Mouse (Mus musculus): ENCODE results near the gene Rprd2. TPM values are rescaled to one million over a fixed set of nuclear protein-coding genes. Genes with fewer than 3 reads are reported as not detected.

The Rprd2 gene
- polyA plus RNA-seq, 1 experiment from 2014 or later, result 24.9 TPM

DNA sequence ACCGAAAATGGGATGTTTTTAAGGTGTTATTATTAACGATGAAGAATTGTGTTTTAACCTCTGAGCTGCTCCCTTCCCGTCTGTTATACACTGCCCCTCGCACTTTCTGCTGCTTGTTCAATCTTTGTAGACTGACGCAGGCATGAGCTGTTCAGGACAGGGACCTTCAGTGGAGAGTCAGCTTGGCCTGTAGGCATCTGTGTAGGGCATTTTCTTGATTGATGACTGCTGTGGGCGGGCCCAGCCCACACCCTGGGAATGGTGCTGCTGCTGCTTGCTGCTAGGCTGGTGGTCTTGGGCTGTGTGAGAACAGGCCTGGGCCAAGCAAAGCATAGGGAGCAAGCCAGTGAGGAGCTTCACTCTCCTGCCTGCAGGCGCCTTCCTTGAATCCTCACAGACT lies 88.2 kb downstream of the Rprd2 start:
- H3K27me3 ChIP-seq (ENCODE audit: control insufficient read depth, insufficient read depth, low read length), result no peaks in the 10 kb centered on the region
- no peak overlapping the region for H3K4me3 ChIP-seq (ENCODE audit: low read depth, low read length)
- WGBS, result 55% methylated on average over 7 of the region's 7 CpGs
- 0 out of 2 replicates have a peak, but pooled peaks cover 8% of the 10 kb centered on the region for H3K4me1 ChIP-seq (ENCODE audit: control insufficient read depth, insufficient read depth, low read length)
- no peaks in the 10 kb centered on the region for H3K9me3 ChIP-seq (ENCODE audit: control insufficient read depth, low read depth, low read length)
- 0 out of 2 replicates have a peak, but pooled peaks cover 2% of the 10 kb centered on the region for H3K36me3 ChIP-seq (ENCODE audit: control insufficient read depth, insufficient read depth, low read length)
- no peak overlapping the region for H3K4me2 ChIP-seq (replicated peaks; ENCODE audit: low read depth, low read length)
- no peak overlapping the region for H3K27ac ChIP-seq (ENCODE audit: low read length)
- H3K9ac ChIP-seq (replicated peaks; ENCODE audit: low read depth, low read length), result no peak overlapping the region
- ATAC-seq (ENCODE audit: insufficient number of reproducible peaks, insufficient read depth, low FRiP score, low read depth), result no peak

DNA sequence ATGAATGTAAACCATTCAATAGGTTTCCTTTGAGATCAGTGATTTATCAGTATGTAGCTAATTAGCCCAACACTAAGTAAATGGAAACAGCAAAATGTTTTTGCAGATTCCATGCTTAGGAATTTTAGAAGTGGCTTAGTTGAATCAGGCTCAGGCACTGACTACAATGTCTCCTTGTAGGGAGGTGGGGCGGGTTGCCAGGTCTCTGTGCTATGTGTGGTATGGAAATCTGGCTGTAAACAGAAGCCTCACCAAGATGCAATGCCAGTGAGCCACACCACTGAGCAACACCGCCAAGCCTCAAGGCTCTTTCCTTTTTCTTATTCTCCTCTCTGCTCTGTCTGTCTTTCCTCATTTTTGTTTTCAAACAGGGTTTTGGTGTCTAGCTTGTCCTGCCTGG lies 89.8 kb downstream of the Rprd2 start:
- Histone ChIP-seq H3K27me3 (ENCODE audit: control insufficient read depth, insufficient read depth, low read length) (no peaks in the 10 kb centered on the region), H3K27ac (ENCODE audit: low read length) (no peak overlapping the region), H3K4me3 (ENCODE audit: low read depth, low read length) (no peak overlapping the region), H3K36me3 (ENCODE audit: control insufficient read depth, insufficient read depth, low read length) (no peaks in the 10 kb centered on the region), H3K9me3 (ENCODE audit: control insufficient read depth, low read depth, low read length) (no peaks in the 10 kb centered on the region), H3K4me2 (replicated peaks; ENCODE audit: low read depth, low read length) (no peak overlapping the region), H3K4me1 (ENCODE audit: control insufficient read depth, insufficient read depth, low read length) (0 out of 2 replicates have a peak, but pooled peaks cover 6% of the 10 kb centered on the region), H3K9ac (replicated peaks; ENCODE audit: low read depth, low read length) (no peak overlapping the region)
- WGBS, result 84% methylated on average over 2 of the region's 2 CpGs
- no peak for ATAC-seq (ENCODE audit: insufficient number of reproducible peaks, insufficient read depth, low FRiP score, low read depth)

DNA sequence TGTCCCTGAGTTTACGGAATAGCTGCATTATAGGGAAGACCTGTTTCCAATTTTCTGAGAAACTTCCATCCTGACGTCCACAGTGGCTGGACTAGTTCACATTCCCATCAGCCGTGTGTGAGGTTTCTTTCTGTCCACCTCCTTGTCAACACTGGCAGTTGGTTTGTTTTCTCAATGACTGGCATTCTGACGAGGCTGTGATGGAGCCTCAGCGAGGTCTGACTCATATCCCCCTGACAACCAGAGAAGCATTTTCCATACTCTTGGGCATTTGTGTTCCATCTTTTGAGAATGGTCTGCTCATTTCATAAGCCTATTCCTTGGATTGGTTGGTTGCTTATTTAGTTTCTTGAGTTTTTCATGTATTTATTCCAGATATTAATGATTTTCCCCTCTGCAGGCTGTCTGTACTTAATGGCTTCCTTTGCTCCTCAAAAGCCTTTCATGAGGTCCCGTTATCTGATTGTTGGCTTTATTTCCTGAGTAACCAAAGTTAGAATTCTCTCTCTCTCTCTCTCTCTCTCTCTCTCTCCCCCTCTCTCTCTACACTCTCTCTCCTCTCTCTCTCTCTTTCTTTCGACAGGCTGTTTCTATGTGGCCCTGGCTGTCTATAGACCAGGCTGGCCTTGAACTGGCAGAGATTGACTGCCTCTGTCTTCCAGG lies 91.8 kb downstream of the Rprd2 start:
- no peak overlapping the region for H3K9ac ChIP-seq (replicated peaks; ENCODE audit: low read depth, low read length)
- no peak for ATAC-seq (ENCODE audit: insufficient number of reproducible peaks, insufficient read depth, low FRiP score, low read depth)
- H3K4me2 ChIP-seq (replicated peaks; ENCODE audit: low read depth, low read length), result no peak overlapping the region
- no peaks in the 10 kb centered on the region for H3K9me3 ChIP-seq (ENCODE audit: control insufficient read depth, low read depth, low read length)
- no peaks in the 10 kb centered on the region for H3K36me3 ChIP-seq (ENCODE audit: control insufficient read depth, insufficient read depth, low read length)
- WGBS, result 50% methylated on average over 7 of the region's 7 CpGs
- no peak overlapping the region for H3K4me3 ChIP-seq (ENCODE audit: low read depth, low read length)
- no peak overlapping the region for H3K27ac ChIP-seq (ENCODE audit: low read length)
- H3K4me1 ChIP-seq (ENCODE audit: control insufficient read depth, insufficient read depth, low read length), result 0 out of 2 replicates have a peak, but pooled peaks cover 2% of the 10 kb centered on the region
- H3K27me3 ChIP-seq (ENCODE audit: control insufficient read depth, insufficient read depth, low read length), result no peaks in the 10 kb centered on the region

DNA sequence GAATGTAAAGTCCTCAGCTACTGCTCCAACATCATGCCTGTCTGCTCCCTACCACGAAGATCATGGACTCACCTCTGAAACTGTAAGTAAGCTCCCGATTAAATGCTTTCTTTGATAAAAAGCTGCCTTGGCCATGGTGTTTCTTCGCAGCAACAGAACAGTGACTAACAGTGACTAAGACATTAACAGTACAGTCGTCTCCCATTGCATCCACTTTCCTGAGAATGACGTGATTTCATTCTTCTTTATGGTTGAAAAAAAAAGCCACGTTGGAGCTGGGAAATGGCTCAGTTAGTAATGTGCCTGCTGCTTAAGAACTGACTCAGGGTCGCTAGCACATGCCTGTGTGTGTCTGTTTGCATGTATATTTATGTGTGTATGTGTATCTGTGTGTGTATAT lies 92.8 kb downstream of the Rprd2 start:
- no peak for ATAC-seq (ENCODE audit: insufficient number of reproducible peaks, insufficient read depth, low FRiP score, low read depth)
- no peak overlapping the region for H3K4me2 ChIP-seq (replicated peaks; ENCODE audit: low read depth, low read length)
- 81% methylated on average over 7 of the region's 7 CpGs for WGBS

DNA sequence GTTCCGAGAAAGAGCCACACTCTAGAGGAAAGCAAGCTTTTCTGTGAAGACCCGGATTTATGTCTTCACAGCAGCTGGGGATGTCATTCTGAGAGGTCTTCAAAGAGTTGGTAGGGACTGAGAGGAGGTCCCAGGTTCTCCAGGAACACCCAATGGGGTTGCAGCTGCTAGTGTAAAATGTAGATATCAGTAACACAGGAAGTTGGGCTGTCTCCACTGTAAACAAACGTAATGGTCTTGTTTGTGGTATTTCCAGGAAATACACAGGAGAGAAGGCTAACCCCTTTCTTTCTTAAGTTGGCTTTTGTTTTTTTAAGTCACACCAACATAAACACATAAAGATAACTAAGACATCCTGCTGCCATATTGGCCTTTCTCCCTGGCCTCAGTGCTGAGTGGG lies 96.3 kb downstream of the Rprd2 start:
- H3K27me3 ChIP-seq (ENCODE audit: control insufficient read depth, insufficient read depth, low read length), result no peaks in the 10 kb centered on the region
- no peaks in the 10 kb centered on the region for H3K4me1 ChIP-seq (ENCODE audit: control insufficient read depth, insufficient read depth, low read length)
- H3K4me3 ChIP-seq (ENCODE audit: low read depth, low read length), result no peak overlapping the region
- WGBS, result 64% methylated on average over 3 of the region's 3 CpGs
- no peaks in the 10 kb centered on the region for H3K36me3 ChIP-seq (ENCODE audit: control insufficient read depth, insufficient read depth, low read length)
- H3K27ac ChIP-seq (ENCODE audit: low read length), result no peak overlapping the region
- H3K4me2 ChIP-seq (replicated peaks; ENCODE audit: low read depth, low read length), result no peak overlapping the region
- H3K9ac ChIP-seq (replicated peaks; ENCODE audit: low read depth, low read length), result no peak overlapping the region
- H3K9me3 ChIP-seq (ENCODE audit: control insufficient read depth, low read depth, low read length), result no peaks in the 10 kb centered on the region
- no peak for ATAC-seq (ENCODE audit: insufficient number of reproducible peaks, insufficient read depth, low FRiP score, low read depth)

More for the DNA sequence above, 92.8 kb downstream of the Rprd2 start:
- H3K27me3 ChIP-seq (ENCODE audit: control insufficient read depth, insufficient read depth, low read length), result no peaks in the 10 kb centered on the region
- no peak overlapping the region for H3K4me3 ChIP-seq (ENCODE audit: low read depth, low read length)
- H3K36me3 ChIP-seq (ENCODE audit: control insufficient read depth, insufficient read depth, low read length), result no peaks in the 10 kb centered on the region
- no peak overlapping the region for H3K9ac ChIP-seq (replicated peaks; ENCODE audit: low read depth, low read length)
- no peaks in the 10 kb centered on the region for H3K9me3 ChIP-seq (ENCODE audit: control insufficient read depth, low read depth, low read length)
- no peak overlapping the region for H3K27ac ChIP-seq (ENCODE audit: low read length)
- H3K4me1 ChIP-seq (ENCODE audit: control insufficient read depth, insufficient read depth, low read length), result 0 out of 2 replicates have a peak, but pooled peaks cover 2% of the 10 kb centered on the region

DNA sequence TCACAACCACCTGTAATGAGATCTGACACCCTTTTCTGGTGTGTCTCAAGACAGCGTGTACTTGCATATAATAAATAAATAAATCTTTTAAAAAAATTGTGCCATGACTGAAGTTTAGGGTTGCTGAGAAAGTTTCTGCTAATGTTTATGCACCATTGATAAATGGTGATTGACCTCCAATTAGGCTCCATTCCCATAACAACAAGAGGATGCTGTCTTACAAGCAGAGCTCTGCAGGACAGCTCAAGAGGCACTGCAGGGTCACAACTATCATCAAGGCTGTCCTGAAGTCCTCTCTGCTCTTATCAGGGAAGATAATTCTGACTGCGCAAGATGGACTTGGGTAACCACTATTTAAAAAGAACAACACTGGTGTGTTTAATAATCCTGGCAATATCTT lies 100.5 kb downstream of the Rprd2 start:
- Histone ChIP-seq H3K4me2 (replicated peaks; ENCODE audit: low read depth, low read length) (no peak overlapping the region), H3K27ac (ENCODE audit: low read length) (no peak overlapping the region), H3K4me1 (ENCODE audit: control insufficient read depth, insufficient read depth, low read length) (no peaks in the 10 kb centered on the region), H3K36me3 (ENCODE audit: control insufficient read depth, insufficient read depth, low read length) (no peaks in the 10 kb centered on the region), H3K9me3 (ENCODE audit: control insufficient read depth, low read depth, low read length) (no peaks in the 10 kb centered on the region), H3K4me3 (ENCODE audit: low read depth, low read length) (no peak overlapping the region), H3K27me3 (ENCODE audit: control insufficient read depth, insufficient read depth, low read length) (no peaks in the 10 kb centered on the region), H3K9ac (replicated peaks; ENCODE audit: low read depth, low read length) (no peak overlapping the region)
- WGBS, result 74% methylated on average over 2 of the region's 2 CpGs
- no peak for ATAC-seq (ENCODE audit: insufficient number of reproducible peaks, insufficient read depth, low FRiP score, low read depth)

DNA sequence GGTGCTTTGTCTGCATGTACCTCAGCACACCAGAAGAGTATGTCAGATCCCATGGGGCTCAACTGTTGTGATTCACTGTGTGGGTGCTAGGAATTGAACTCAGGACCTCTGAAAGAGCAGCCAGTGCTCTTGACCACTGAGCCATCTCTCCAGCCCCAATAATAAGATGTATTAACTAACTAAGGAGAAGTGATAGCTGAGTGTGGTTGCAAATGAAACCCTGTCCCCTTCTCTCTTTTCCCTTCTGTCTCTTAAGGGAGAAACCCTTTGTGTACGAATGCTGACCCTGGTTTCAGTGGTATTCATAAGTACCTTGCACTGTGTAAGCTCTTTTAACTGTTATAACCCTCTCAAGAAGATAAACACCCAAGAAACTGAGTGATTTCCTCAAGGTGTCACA lies 102.6 kb downstream of the Rprd2 start:
- H3K27ac ChIP-seq (ENCODE audit: low read length), result no peak overlapping the region
- no peak for ATAC-seq (ENCODE audit: insufficient number of reproducible peaks, insufficient read depth, low FRiP score, low read depth)
- H3K9me3 ChIP-seq (ENCODE audit: control insufficient read depth, low read depth, low read length), result peaks cover 3% of the 10 kb centered on the region; the same call in 1 of the 2 replicates
- no peaks in the 10 kb centered on the region for H3K27me3 ChIP-seq (ENCODE audit: control insufficient read depth, insufficient read depth, low read length)
- H3K9ac ChIP-seq (replicated peaks; ENCODE audit: low read depth, low read length), result no peak overlapping the region
- no peaks in the 10 kb centered on the region for H3K4me1 ChIP-seq (ENCODE audit: control insufficient read depth, insufficient read depth, low read length)
- H3K4me3 ChIP-seq (ENCODE audit: low read depth, low read length), result no peak overlapping the region
- no peak overlapping the region for H3K4me2 ChIP-seq (replicated peaks; ENCODE audit: low read depth, low read length)
- no peaks in the 10 kb centered on the region for H3K36me3 ChIP-seq (ENCODE audit: control insufficient read depth, insufficient read depth, low read length)
- 65% methylated on average over 1 of the region's 1 CpGs for WGBS
